Mouse (Mus musculus) left cerebral cortex, postnatal 14 days (tissue): ENCODE results near the gene P2ry12. TPM values are rescaled to one million over a fixed set of nuclear protein-coding genes. Genes with fewer than 3 reads are reported as not detected.

Experiments
- DNase-seq, 2 experiments: peaks; one replicate each; pipeline ENCODE4 v3.0.0; 2021 to 2022; ENCODE audit warnings: low spot score in 2 of 2, mixed read lengths in 1 of 2
- intact Hi-C: fragments of 180-260 bp; cut with DNase I; formaldehyde crosslinking; loops from one replicate; pipeline ENCODE4 v1.15.1; 2025
- long read RNA-seq, 2 experiments: library from polyadenylated mRNA; stranded (forward); transcript quantifications; one replicate each; pipeline ENCODE4 v2.0.0; 2021
- total RNA-seq, 2 experiments: library from RNA; stranded (reverse); gene quantifications; 2 replicates each; pipeline ENCODE4 v1.2.3; 2021

Gene P2ry12
- 10 to 100 TPM; 70.6 to 76.3 TPM for total RNA-seq
- long read RNA-seq, experiment 1, transcript P2ry12-205 (2 exons, 619 nt), result major isoform, 107 of 116 reads
- long read RNA-seq, experiment 1, partial matches to known transcripts, result 0 of 116 reads
- long read RNA-seq, experiment 1, other reads (novel, unspliced or antisense), result 6 of 116 reads
- long read RNA-seq, experiment 2, transcript P2ry12-205 (2 exons, 619 nt), result major isoform, 80 of 88 reads
- long read RNA-seq, experiment 2, partial matches to known transcripts, result 1 of 88 reads
- long read RNA-seq, experiment 2, other reads (novel, unspliced or antisense), result 3 of 88 reads

DNA sequence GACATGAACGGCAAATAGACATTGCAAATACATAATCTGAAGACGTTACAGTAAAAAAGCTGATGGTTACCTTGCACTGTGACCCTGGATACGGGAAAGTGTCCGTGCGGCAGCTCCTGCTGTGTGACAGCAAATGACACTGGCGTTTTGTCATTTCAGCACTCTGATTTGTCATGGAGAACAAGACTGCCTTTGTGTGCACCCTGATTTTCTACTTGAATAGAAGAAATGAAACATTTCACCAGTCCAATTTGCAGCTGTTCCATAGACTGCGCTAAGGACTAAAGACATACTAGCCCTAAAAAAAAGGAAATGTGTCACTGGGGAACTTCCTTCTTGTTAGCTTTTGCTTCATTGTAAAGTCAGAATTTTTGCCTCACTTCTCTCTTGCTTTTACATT is at the start of gene P2ry12:
Gene P2ry12 (minus strand): TSS at position 168 of the 400 bp plus-strand sequence.
- intact Hi-C loops, result no loop called here

DNA sequence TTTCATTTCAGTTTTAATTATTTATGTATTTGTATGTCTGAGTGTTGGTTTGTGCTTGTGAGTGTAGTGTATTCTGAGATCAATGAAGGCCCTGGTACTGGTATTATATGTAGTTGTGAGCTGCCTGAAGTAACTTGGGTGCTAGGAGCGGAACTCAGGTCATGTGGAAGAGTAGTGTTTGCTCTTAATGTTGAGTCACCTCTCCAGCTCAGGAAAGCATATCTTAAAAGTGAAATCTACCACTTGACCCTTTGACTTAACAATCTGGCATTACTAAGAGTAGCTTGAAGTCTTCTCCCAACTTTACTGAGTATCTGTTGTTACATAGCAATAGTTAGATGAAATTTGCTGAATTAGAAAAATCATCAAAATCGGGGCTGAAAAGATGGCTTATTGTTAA is 42.8 kb upstream of the P2ry12 start:
- intact Hi-C loops, result no loop called here
- no peak for DNase-seq

More for the DNA sequence above, at the start of gene P2ry12:
- no peak for DNase-seq

DNA sequence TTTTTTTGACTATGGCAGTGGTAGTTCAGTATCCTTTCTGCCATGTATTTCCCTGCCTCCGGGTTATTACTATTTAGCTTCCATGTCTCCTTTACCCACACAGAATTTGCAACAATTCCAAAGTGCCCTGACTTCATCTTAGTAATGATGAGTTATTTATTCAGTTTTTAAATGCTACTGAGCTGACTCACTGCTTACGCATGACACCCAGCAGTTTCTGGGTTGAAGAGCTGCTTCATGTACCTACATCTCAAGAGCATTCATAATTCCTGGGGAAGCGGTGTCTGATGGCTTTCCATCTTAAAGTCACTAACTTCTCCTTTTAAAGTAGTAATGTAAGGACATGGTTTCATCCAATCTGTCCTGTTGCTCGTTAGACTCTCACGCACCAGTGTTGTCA is 42.3 kb upstream of the P2ry12 start:
- intact Hi-C loops, result no loop called here
- no peak for DNase-seq

GRCm38 (mm10) chr3:59297653-59298052 is 35.0 kb upstream of the P2ry12 start:
- intact Hi-C loops, result no loop called here
- no peak for DNase-seq

DNA sequence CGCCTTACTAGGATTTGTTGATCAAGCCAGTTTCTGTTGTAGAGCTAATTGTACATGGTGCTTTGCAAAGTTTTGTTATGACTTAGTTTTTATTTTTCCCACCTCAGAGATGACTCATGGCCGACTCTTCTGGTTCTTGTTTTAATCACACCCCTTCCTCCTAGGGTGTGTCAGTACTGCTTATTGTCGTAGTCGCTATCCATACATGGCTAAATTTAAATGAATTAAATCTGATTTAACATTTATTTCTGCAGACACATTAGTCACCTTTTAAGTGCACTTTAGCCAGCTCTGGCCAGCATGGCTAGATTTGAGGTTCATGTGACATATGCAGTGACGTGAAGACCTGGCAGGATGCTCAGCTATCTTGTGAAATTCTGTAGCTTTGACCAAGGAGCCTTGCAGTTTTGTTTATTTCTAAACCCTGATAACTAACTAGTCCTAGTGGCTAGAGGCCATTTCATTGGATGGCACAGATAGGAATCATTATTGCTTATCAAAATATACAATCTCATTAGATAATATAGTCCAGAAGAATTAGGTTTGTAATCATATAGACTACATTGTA is 34.0 kb upstream of the P2ry12 start:
- DNase-seq, result no peak
- intact Hi-C loops, result no loop called here

DNA sequence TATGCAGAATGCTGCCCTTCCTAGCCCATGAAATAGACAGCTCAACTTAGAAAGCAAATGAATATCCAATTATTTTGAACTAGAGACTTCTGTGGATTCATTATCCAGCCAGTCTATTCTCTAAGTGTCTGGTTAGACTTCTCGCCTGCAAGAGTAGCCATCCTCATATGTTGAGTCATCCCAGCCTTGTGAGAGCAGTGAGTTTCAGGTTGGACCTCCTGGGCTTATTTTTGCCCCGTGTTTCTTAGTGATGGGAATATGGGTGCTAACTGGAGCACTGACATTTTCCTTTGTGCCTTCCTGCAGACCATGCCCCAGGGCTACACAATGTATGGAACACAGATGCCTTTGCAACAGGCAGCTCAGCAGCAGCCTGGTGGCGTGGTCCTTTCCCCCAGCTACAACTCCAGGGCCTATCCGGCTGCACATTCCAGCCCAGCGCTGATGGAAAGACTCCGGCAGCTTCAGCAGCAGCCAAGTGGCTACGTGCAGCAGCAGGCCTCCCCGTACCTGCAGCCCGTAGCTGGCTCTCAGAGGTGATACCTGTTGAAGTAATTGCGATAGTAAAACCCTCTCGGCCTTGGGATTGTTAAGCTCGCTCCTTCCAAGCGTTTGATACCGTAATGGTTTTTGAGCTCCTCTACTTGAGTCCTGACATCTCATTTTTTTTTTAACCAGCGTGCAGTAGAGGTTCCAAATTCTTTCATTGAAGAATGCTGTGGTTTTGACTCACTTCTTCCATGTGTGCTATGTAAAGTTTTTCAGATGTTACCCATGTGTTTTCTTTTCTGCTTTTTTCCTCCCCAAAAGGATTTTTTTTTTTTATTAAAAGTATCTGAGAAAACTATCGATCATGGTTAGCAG is 33.3 kb upstream of the P2ry12 start:
- DNase-seq, result no peak
- intact Hi-C loops, result no loop called here

- intact Hi-C loops, result no loop called here
Observed at GRCm38 (mm10) chr3:59293437-59294199, 30.9 kb upstream of the P2ry12 start.

GRCm38 (mm10) chr3:59290551-59290950 is 27.9 kb upstream of the P2ry12 start:
- intact Hi-C loops, result no loop called here
- no peak for DNase-seq

More at GRCm38 (mm10) chr3:59293437-59294199, 30.9 kb upstream of the P2ry12 start:
- DNase-seq, result no peak

DNA sequence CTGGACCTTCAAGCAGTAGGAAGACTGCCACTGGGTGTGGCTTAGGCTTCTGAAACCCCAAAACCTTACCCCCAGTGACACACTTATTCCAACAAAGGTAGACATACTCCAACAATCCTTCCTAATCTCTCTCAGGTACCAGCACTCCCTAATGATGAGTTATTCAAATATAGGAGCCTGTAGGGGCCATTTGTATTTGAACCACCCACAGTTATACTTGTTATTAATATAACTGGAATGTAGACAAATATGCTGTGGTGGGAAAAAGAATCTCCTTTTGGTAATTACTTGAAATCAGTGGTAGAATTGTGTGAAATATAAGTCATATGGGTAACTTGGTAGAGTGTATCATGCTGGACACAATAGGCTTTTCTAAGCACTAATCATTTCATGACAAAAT is 15.9 kb upstream of the P2ry12 start:
- intact Hi-C loops, result no loop called here
- no peak for DNase-seq

- no peak for DNase-seq
- intact Hi-C loops, result no loop called here
Observed at GRCm38 (mm10) chr3:59278254-59278533, 15.5 kb upstream of the P2ry12 start.

DNA sequence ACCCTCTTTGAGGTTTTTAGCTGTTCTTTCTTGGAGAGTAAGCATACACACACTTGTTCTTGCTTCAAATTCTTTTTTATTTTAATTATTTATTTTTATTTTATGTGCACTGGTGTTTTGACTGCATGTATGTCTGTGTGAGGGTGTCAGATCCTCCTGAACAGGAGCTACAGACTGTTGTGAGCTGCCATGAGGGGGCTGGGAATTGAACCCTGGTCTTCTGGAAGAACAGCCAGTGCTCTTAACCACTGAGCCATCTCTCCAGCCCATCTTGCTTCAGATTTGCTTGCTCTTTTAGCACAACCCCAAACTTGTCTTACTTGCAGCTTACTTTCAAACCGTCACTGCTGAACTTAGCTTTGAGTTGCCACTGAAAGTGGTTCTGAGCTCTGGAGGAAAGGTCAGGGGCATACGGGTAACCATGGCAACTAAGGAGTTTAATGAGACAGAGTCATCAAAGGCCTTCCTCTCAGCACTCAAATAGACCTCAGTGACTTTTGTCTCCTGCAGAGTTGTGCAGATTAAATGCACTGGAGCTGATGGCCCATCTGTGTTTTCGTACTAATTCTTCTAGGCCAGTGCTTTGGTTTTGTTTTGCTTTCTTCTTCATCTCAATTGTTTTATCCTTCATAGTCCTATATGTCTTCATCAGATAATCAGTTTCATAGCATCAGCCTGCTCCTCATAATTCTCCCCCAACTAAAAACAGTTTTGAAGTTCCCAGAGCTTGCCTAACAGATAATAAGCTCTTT is 15.0 kb upstream of the P2ry12 start:
- DNase-seq, result no peak
- intact Hi-C loops, result no loop called here

- no peak for DNase-seq
- intact Hi-C loops, result no loop called here
Observed at GRCm38 (mm10) chr3:59270811-59271210, 8.1 kb upstream of the P2ry12 start.

- peak in 1 of 2 experiments; percentile 25 for DNase-seq
- intact Hi-C loops, result no loop called here
Observed at GRCm38 (mm10) chr3:59263988-59264387, 1.3 kb upstream of the P2ry12 start.

DNA sequence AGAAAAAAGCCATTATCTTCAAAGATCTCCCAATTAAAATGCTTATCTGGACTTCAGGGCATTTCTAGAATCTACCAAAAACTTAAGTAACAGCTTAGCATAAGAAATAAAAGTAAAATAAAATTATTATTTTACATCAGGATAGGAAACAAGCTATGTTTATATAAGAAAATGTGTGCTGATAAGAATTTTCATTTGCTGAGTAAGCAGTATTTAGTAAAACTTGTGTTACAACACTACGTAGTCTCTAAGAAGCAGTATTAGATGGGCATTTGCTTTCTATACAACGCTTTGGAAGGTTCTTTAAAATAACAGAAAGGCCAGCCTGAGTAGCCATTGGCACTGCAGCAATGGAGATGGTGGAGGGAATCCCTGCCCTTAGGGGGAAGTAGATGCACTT is 746 bp upstream of the P2ry12 start:
- intact Hi-C loops, result no loop called here

DNA sequence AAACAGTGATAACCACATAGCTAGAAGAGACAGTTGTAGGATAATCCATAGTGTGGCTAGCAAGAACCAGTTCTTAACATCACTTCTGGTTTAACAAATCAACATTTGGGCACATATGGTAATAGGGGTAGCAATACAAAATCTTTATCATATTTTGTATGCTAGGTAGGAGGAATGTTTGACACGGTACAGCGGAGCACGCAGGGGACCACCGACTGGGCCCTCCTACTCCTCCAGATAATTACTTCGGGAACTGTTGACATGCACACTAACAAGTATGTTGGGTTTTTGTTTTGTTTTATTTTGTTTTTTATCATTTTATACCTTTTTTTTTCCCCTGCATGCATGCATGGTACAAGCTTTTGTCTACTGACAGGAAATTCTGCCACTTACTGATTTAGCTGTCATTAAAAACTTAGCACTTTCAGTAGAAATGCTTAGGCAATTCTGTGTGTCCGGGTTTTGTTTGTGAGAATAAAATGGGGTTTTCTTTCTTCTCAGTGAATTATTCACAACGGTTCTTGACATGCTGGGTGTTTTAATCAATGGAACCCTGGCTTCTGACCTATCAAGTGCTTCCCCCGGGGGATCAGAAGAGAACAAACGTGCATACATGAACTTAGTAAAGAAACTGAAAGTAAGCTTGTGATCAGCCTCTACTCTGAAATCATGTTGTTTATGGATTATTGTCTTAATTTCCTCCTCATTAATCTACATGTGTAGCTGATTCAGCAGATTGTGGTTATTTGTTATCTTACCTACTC is 780 bp downstream of the P2ry12 start:
- intact Hi-C loops, result no loop called here

More for the DNA sequence above, 746 bp upstream of the P2ry12 start:
- no peak for DNase-seq

DNA sequence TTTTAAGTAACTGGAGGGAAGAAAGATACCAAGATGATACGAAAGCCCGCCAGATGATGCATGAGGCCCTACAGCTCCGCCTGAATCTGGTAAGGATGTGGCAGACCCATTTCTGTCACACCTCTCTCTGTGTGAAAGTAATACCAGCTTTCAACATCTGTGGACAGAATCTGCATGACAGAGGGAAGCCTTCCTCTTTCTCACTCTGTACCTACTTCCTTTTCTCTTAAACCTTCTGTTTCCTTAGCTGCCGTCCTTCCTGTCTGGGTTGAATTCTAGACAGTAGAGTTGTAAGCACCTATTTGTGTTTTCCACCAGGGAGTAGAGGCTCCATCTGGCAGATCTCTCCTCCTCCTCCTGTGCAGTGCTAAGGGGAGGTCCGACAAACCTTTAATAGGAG is 1.9 kb downstream of the P2ry12 start:
- DNase-seq, result peak; percentile 25 to 61
- intact Hi-C loops, result no loop called here

More for the DNA sequence above, 780 bp downstream of the P2ry12 start:
- DNase-seq, result no peak

GRCm38 (mm10) chr3:59257740-59258664 is 4.7 kb downstream of the P2ry12 start:
- intact Hi-C loops, result no loop called here
- DNase-seq, result peak in 1 of 2 experiments; percentile 17
